Mouse (Mus musculus) hindbrain, postnatal 0 days (tissue): ENCODE measurements around the gene 1700010I14Rik. TPM values are rescaled to one million over a fixed set of nuclear protein-coding genes. Genes with fewer than 3 reads are reported as not detected.

Experiments used
- ATAC-seq: fragments of 200-750 bp; cut with Nextera tagmentation; 2 replicates; pipeline ENCODE4 v1.8.0; 2017; ENCODE audit warnings: mild to moderate bottlenecking, moderate TSS enrichment, moderate library complexity
- DNase-seq: peaks from one replicate; pipeline ENCODE4 v3.0.0-alpha.2; 2015; ENCODE audit warnings: low spot score
- H3K27ac ChIP-seq: fragments of 300-500 bp; sonication (generic); 2 replicates; pipeline ENCODE4 v1.5.1; 2014; ENCODE audit warnings: mild to moderate bottlenecking
- H3K27me3 ChIP-seq: fragments of 300-500 bp; sonication (generic); 2 replicates; pipeline ENCODE4 v1.6.1; 2014; ENCODE audit warnings: low read length, mixed read lengths; ENCODE audit not compliant: insufficient read depth
- H3K36me3 ChIP-seq: fragments of 300-500 bp; sonication (generic); 2 replicates; pipeline ENCODE4 v1.6.1; 2014; ENCODE audit warnings: low read length, mixed read lengths; ENCODE audit not compliant: insufficient read depth
- H3K4me1 ChIP-seq: fragments of 300-500 bp; sonication (generic); 2 replicates; pipeline ENCODE4 v1.6.1; 2014; ENCODE audit warnings: antibody characterized with exemption, low read length, mixed read lengths; ENCODE audit not compliant: insufficient read depth
- H3K4me2 ChIP-seq: fragments of 300-500 bp; sonication (generic); 2 replicates; pipeline ENCODE4 v1.6.1; 2014; ENCODE audit warnings: low read depth, mild to moderate bottlenecking, low read length, moderate library complexity, mixed read lengths
- H3K4me3 ChIP-seq: fragments of 300-500 bp; sonication (generic); 2 replicates; pipeline ENCODE4 v1.5.1; 2014; ENCODE audit warnings: low read length
- H3K9ac ChIP-seq: fragments of 300-500 bp; sonication (generic); replicated peaks from 2 replicates; pipeline ENCODE4 v1.6.1; 2014; ENCODE audit warnings: mild to moderate bottlenecking, low read length, moderate library complexity, mixed read lengths
- H3K9me3 ChIP-seq: fragments of 300-500 bp; sonication (generic); 2 replicates; pipeline ENCODE4 v1.6.1; 2016; ENCODE audit warnings: low read length, mixed read lengths
- CTCF ChIP-seq: IDR thresholded peaks from 2 replicates; pipeline ENCODE4 v1.5.1; 2016; ENCODE audit warnings: antibody characterized with exemption, control low read depth, low read depth
- WGBS: fragments of 180-500 bp; shearing (Covaris S2); extraction: QIAGEN DNeasy Blood & Tissue Kit; methylation state at CpG from one replicate; pipeline ENCODE4 v1.1.7; 2014; 5-methylcytosine and 5-hydroxymethylcytosine counted together
- polyA plus RNA-seq: library from polyadenylated mRNA; unstranded; fragments of >200 nt; fragmentation: Nextera tagmentation; extraction: Ambion mirVana; gene quantifications from 2 replicates; pipeline ENCODE4 v1.2.1, GENCODE M21; 2015
- total RNA-seq: library from RNA; depleted of rRNA; stranded (reverse); fragments of >200 nt; gene quantifications from 2 replicates; pipeline ENCODE4 v1.2.3, GENCODE M21; 2014

Gene 1700010I14Rik
- total and polyA plus RNA-seq, 2 experiments from 2014 or later, result 0.84 to 2.8 TPM

GRCm38 (mm10) chr17:8961644-8962043, 26.5 kb upstream of the 1700010I14Rik start:
- no peaks in the 10 kb centered on the region; the same call in 1 of the 2 replicates for H3K4me1 ChIP-seq
- no peak for TF ChIP-seq CTCF
- ATAC-seq (no peak), DNase-seq (no peak)
- WGBS, result 39% methylated on average over 14 of the region's 14 CpGs
- H3K4me3 ChIP-seq, result no peak overlapping the region
- H3K36me3 ChIP-seq, result peaks cover 7% of the 10 kb centered on the region; the same call in 1 of the 2 replicates
- no peak overlapping the region for H3K27ac ChIP-seq
- H3K4me2 ChIP-seq, result no peak overlapping the region
- H3K9ac ChIP-seq, result no peak overlapping the region
- H3K27me3 ChIP-seq, result no peaks in the 10 kb centered on the region
- no peaks in the 10 kb centered on the region for H3K9me3 ChIP-seq

GRCm38 (mm10) chr17:8965177-8965576, 23.0 kb upstream of the 1700010I14Rik start:
- H3K27ac ChIP-seq, result no peak overlapping the region
- H3K9me3 ChIP-seq, result no peaks in the 10 kb centered on the region
- no peaks in the 10 kb centered on the region for H3K27me3 ChIP-seq
- H3K36me3 ChIP-seq, result peaks cover 17% of the 10 kb centered on the region; the same call in 1 of the 2 replicates
- DNase-seq (no peak), ATAC-seq (no peak)
- no peak overlapping the region for H3K4me3 ChIP-seq
- no peak overlapping the region for H3K4me2 ChIP-seq
- H3K9ac ChIP-seq, result no peak overlapping the region
- 83% methylated on average over 6 of the region's 6 CpGs for WGBS
- H3K4me1 ChIP-seq, result no peaks in the 10 kb centered on the region; the same call in 1 of the 2 replicates
- TF ChIP-seq CTCF, result no peak

GRCm38 (mm10) chr17:8972152-8972854, 15.8 kb upstream of the 1700010I14Rik start:
- Histone ChIP-seq H3K4me2 (no peak overlapping the region), H3K9me3 (no peaks in the 10 kb centered on the region), H3K27ac (no peak overlapping the region), H3K9ac (no peak overlapping the region), H3K36me3 (peaks cover 9% of the 10 kb centered on the region; the same call in 1 of the 2 replicates), H3K27me3 (no peaks in the 10 kb centered on the region), H3K4me3 (no peak overlapping the region), H3K4me1 (no peaks in the 10 kb centered on the region)
- WGBS, result 17% methylated on average over 12 of the region's 12 CpGs
- DNase-seq (peak; percentile 14), ATAC-seq (no peak)
- TF ChIP-seq CTCF, result no peak

GRCm38 (mm10) chr17:8973331-8973730, 14.8 kb upstream of the 1700010I14Rik start:
- no peak for TF ChIP-seq CTCF
- H3K9ac ChIP-seq, result no peak overlapping the region
- no peak overlapping the region for H3K4me3 ChIP-seq

GRCm38 (mm10) chr17:8974423-8974822, 13.7 kb upstream of the 1700010I14Rik start:
- ATAC-seq, result no peak
- peak; percentile 48 for DNase-seq
- H3K4me3 ChIP-seq, result no peak overlapping the region
- no peak overlapping the region for H3K27ac ChIP-seq
- TF ChIP-seq CTCF, result no peak
- peaks cover 14% of the 10 kb centered on the region; the same call in 1 of the 2 replicates for H3K36me3 ChIP-seq
- no peaks in the 10 kb centered on the region for H3K4me1 ChIP-seq
- H3K9me3 ChIP-seq, result no peaks in the 10 kb centered on the region
- H3K4me2 ChIP-seq, result no peak overlapping the region
- WGBS, result 34% methylated on average over 7 of the region's 7 CpGs
- no peaks in the 10 kb centered on the region for H3K27me3 ChIP-seq
- H3K9ac ChIP-seq, result no peak overlapping the region

More at GRCm38 (mm10) chr17:8973331-8973730, 14.8 kb upstream of the 1700010I14Rik start:
- H3K4me1 ChIP-seq, result no peaks in the 10 kb centered on the region
- H3K9me3 ChIP-seq, result no peaks in the 10 kb centered on the region
- WGBS, result 59% methylated on average over 5 of the region's 5 CpGs
- 0 out of 2 replicates have a peak, but pooled peaks have one; percentile 36 for ATAC-seq
- 0 out of 2 replicates have a peak overlapping the region, but pooled peaks have one; percentile 11 for H3K27ac ChIP-seq
- DNase-seq, result no peak
- H3K4me2 ChIP-seq, result no peak overlapping the region
- no peaks in the 10 kb centered on the region for H3K27me3 ChIP-seq
- 0 out of 2 replicates have a peak, but pooled peaks cover 5% of the 10 kb centered on the region for H3K36me3 ChIP-seq

- Histone ChIP-seq H3K36me3 (peaks cover 16% of the 10 kb centered on the region; the same call in 1 of the 2 replicates), H3K27me3 (no peaks in the 10 kb centered on the region), H3K9ac (no peak overlapping the region), H3K4me3 (no peak overlapping the region), H3K9me3 (no peaks in the 10 kb centered on the region), H3K27ac (no peak overlapping the region), H3K4me2 (no peak overlapping the region), H3K4me1 (no peaks in the 10 kb centered on the region)
- ATAC-seq (no peak), DNase-seq (no peak)
- TF ChIP-seq CTCF, result no peak
- 44% methylated on average over 6 of the region's 6 CpGs for WGBS
Observed at GRCm38 (mm10) chr17:8974823-8975397, 13.2 kb upstream of the 1700010I14Rik start.
